Mouse (Mus musculus): ENCODE measurements at regions not wholly inside any gene's neighbourhood (a gene's known extent, or its start where the extent isn't known, plus 50 kb on each side); places are given as distances from the start of the nearest gene placed in this dataset.

- TF ChIP-seq POLR2A (IDR thresholded peaks at IDR 0.05; ENCODE audit: extremely low read depth, insufficient read depth, low read length) = no peak
- TF ChIP-seq CTCF (IDR thresholded peaks at IDR 0.05; ENCODE audit: low read depth, low read length) = no peak
Measured at GRCm38 (mm10) chrX:166727823-166728621, 142.5 kb upstream of the Egfl6 start.
